In the genomic region with DNA sequence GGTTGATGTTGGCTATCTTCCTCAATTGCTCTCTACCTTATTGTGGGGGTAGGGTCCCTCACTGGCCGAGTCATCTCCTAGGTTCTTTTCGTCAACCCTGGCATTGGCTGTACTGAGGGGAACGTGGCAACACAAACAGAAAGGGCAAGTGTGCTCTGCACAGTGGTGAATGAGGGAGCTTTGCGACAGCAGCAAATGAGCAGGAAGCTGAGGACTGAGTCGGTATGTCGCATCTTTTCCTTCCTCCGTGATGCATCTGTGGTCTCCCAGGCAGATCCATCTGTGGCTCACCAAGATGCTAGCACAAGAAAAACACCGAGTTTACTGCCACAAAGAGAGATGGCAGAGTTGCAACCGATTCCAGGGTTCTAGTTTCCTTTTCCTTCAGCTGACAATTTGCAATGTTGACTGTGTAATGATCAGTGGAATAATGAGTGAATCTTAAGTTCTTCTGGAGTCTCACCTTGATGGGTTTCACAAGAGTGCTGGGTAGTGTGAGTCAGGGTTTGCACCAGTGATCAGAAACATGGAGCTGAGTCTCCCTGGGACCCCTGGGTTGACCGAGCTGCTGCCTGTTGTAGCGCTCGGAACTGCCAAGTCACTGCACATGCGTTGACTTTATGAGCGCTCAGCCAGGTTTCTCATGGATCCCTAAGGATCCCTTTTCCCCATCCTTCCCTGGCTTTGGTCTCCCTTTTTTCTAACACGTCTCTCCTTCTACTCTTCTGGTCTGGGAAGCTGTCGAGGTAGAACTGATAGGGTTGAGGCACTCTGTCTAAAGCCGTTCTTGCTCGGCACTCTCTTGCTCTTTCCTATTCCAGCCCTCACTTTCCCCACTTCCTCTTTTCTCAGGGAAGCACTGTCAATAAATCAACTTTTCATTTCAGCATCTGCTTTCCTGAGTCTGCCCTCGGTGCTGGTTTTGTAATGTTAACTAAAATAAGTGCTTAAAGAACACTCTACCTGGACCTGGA, we compare ENCODE assay signal across 16 mouse cellular contexts. TPM values are rescaled to one million over a fixed set of nuclear protein-coding genes. Genes with fewer than 3 reads are reported as not detected.
DNase-seq lines count a peak whose midpoint lies in the region; ATAC-seq and TF ChIP-seq lines count a peak whose summit lies in the region.
"Had no signal": no experiment of that assay in that cellular context is flagged by ENCODE, and none has a peak within 500 bp of the region (broad histone marks: within the 10 kb centered on the region; RNA-seq: fewer than 3 reads in every experiment).

No protein-coding gene starts in this region.

- no peaks in the 10 kb centered on the region for H3K36me3 ChIP-seq in kidney, postnatal 0 days (ENCODE audit: insufficient read depth, low read length)
- no peaks in the 10 kb centered on the region for H3K36me3 ChIP-seq in forebrain, embryonic 15.5 days

- H3K9me3 ChIP-seq in kidney, postnatal 0 days (replicated peaks; ENCODE audit: low read length), result no peaks in the 10 kb centered on the region
- no peaks in the 10 kb centered on the region for H3K9me3 ChIP-seq in forebrain, embryonic 15.5 days

- peak; percentile 25 for DNase-seq in kidney, postnatal 0 days (ENCODE audit: low spot score)
- no peak for DNase-seq in kidney, postnatal 10 days
- peak; percentile 39 for DNase-seq in MEL-GATA-1-ER (ENCODE audit: extremely low read depth, low read depth)
- DNase-seq in left cerebral cortex, adult 11 months (ENCODE audit: low spot score), result no peak
- no peak for DNase-seq in right cerebral cortex, postnatal 25 days
- DNase-seq: adrenal gland, postnatal 25 days; cerebellum, adult 8-10 months; forebrain, postnatal 0 days; gastrocnemius, postnatal 25 days; midbrain, embryonic 14.5 days; right cerebral cortex, postnatal 14 days had no signal

- ATAC-seq in kidney, postnatal 0 days (replicated peaks; ENCODE audit: low FRiP score, low read depth), result no peak
- peak; percentile 87 for ATAC-seq in granulocyte monocyte progenitor cell, adult 5-6 weeks (replicated peaks; ENCODE audit: poor library complexity, severe bottlenecking)
- peak; percentile 82 for ATAC-seq in megakaryocyte, adult 5-6 weeks (ENCODE audit: poor library complexity, severe bottlenecking)
- ATAC-seq in forebrain, embryonic 15.5 days (replicated peaks), result no peak
- ATAC-seq: activated CD4-positive, CD25-positive, alpha-beta regulatory T cell, adult 4 months; forebrain, postnatal 0 days had no signal

- no peaks in the 10 kb centered on the region for H3K27me3 ChIP-seq in kidney, postnatal 0 days (ENCODE audit: insufficient read depth, low read length)
- H3K27me3 ChIP-seq in forebrain, embryonic 15.5 days, result no peaks in the 10 kb centered on the region

- H3K4me3 ChIP-seq in kidney, postnatal 0 days (replicated peaks; ENCODE audit: low read depth, low read length), result no peak overlapping the region
- H3K4me3 ChIP-seq in forebrain, embryonic 15.5 days, result no peak overlapping the region

- no peak for TF ChIP-seq CTCF in kidney, postnatal 0 days (IDR thresholded peaks at IDR 0.05; ENCODE audit: low read depth)

- 65% methylated on average over 19 of the region's 19 CpGs for WGBS in kidney, postnatal 0 days
- WGBS in forebrain, embryonic 15.5 days, result 84% methylated on average over 19 of the region's 19 CpGs

- no peaks in the 10 kb centered on the region for H3K4me1 ChIP-seq in kidney, postnatal 0 days (replicated peaks; ENCODE audit: insufficient read depth, low read length)
- no peaks in the 10 kb centered on the region for H3K4me1 ChIP-seq in forebrain, embryonic 15.5 days

- H3K9ac ChIP-seq in kidney, postnatal 0 days (ENCODE audit: low read depth, low read length), result no peak overlapping the region
- no peak overlapping the region for H3K9ac ChIP-seq in forebrain, embryonic 15.5 days (replicated peaks)
- H3K9ac ChIP-seq: forebrain, postnatal 0 days had no signal

- no peak overlapping the region for H3K27ac ChIP-seq in kidney, postnatal 0 days
- H3K27ac ChIP-seq in forebrain, embryonic 15.5 days (replicated peaks), result no peak overlapping the region

- no peak overlapping the region for H3K4me2 ChIP-seq in kidney, postnatal 0 days (ENCODE audit: low read length)
- H3K4me2 ChIP-seq in forebrain, embryonic 15.5 days (replicated peaks), result no peak overlapping the region
- H3K4me2 ChIP-seq: heart, embryonic 11.5 days had no signal

RNA-seq across cellular contexts. Expression of gene Tlr5, which starts 26.4 kb away (rescaled TPM):
- 0.74 and 1.2 TPM in 2 replicates for polyA plus RNA-seq in kidney, postnatal 0 days (2015; fragmentation: Nextera tagmentation; extraction: Ambion mirVana)
- 1.1 and 1.5 TPM in 2 replicates for total RNA-seq in granulocyte monocyte progenitor cell, adult 5-6 weeks (2014; fragmentation: Nextera tagmentation)
- 0.60 and 0.82 TPM in 2 replicates for total RNA-seq in granulocyte monocyte progenitor cell, adult 5-6 weeks (2017)
- total RNA-seq in megakaryocyte, adult 5-6 weeks (2015), result 7.9 and 9.1 TPM in 2 replicates
- 5.8 and 8.6 TPM in 2 replicates for total RNA-seq in megakaryocyte, adult 5-6 weeks (2017)
- polyA plus RNA-seq in forebrain, embryonic 15.5 days (2015; fragmentation: Nextera tagmentation; extraction: Ambion mirVana), result 0.05 and 0.14 TPM in 2 replicates

Comparison
In these comparisons a context has a peak if more than half of its experiments do, and no peak if none do; other contexts are left out.
1. DNase-seq: peak in kidney, postnatal 0 days (single experiment) and MEL-GATA-1-ER (single experiment); none in kidney, postnatal 10 days (single experiment), left cerebral cortex, adult 11 months (single experiment) and right cerebral cortex, postnatal 25 days (single experiment).
2. ATAC-seq: peak in granulocyte monocyte progenitor cell, adult 5-6 weeks (single experiment) and megakaryocyte, adult 5-6 weeks (single experiment); none in kidney, postnatal 0 days (single experiment) and forebrain, embryonic 15.5 days (single experiment).